Mouse (Mus musculus): Measurements from ENCODE around the gene Cblb. TPM values are rescaled to one million over a fixed set of nuclear protein-coding genes. Genes with fewer than 3 reads are reported as not detected.

The Cblb gene
- 9.0 and 9.4 TPM in 2 replicates for polyA plus RNA-seq (2012; rRNA removed)

- peak; percentile 95 to 97 for DNase-seq (ENCODE audit: extremely low spot score in 1 of 2, low spot score in 1 of 2)
These were observed at the start of gene Cblb for GRCm38 (mm10) chr16:52031091-52031689. Cblb (plus strand) TSS chr16:52031225.

GRCm38 (mm10) chr16:51985436-51985835 lies 45.6 kb upstream of the Cblb start:
- no peak for DNase-seq (ENCODE audit: extremely low spot score in 1 of 2, low spot score in 1 of 2)

GRCm38 (mm10) chr16:51986207-51986606 lies 44.8 kb upstream of the Cblb start:
- no peak for DNase-seq (ENCODE audit: extremely low spot score in 1 of 2, low spot score in 1 of 2)

GRCm38 (mm10) chr16:51987085-51987620 lies 43.9 kb upstream of the Cblb start:
- no peak for DNase-seq (ENCODE audit: extremely low spot score in 1 of 2, low spot score in 1 of 2)

GRCm38 (mm10) chr16:51988027-51988426 lies 43.0 kb upstream of the Cblb start:
- DNase-seq (ENCODE audit: extremely low spot score in 1 of 2, low spot score in 1 of 2) = no peak

- no peak for DNase-seq (ENCODE audit: extremely low spot score in 1 of 2, low spot score in 1 of 2)
These were observed 41.8 kb upstream of the Cblb start for GRCm38 (mm10) chr16:51989259-51989658.

GRCm38 (mm10) chr16:52000043-52000442 lies 31.0 kb upstream of the Cblb start:
- DNase-seq (ENCODE audit: extremely low spot score in 1 of 2, low spot score in 1 of 2) = no peak

GRCm38 (mm10) chr16:52000801-52001200 lies 30.2 kb upstream of the Cblb start:
- no peak for DNase-seq (ENCODE audit: extremely low spot score in 1 of 2, low spot score in 1 of 2)

GRCm38 (mm10) chr16:52007006-52007405 lies 24.0 kb upstream of the Cblb start:
- no peak for DNase-seq (ENCODE audit: extremely low spot score in 1 of 2, low spot score in 1 of 2)

GRCm38 (mm10) chr16:52008471-52008870 lies 22.6 kb upstream of the Cblb start:
- DNase-seq (ENCODE audit: extremely low spot score in 1 of 2, low spot score in 1 of 2) = no peak

- no peak for DNase-seq (ENCODE audit: extremely low spot score in 1 of 2, low spot score in 1 of 2)
These were observed 21.6 kb upstream of the Cblb start for GRCm38 (mm10) chr16:52009421-52009820.

GRCm38 (mm10) chr16:52012984-52013383 lies 18.0 kb upstream of the Cblb start:
- no peak for DNase-seq (ENCODE audit: extremely low spot score in 1 of 2, low spot score in 1 of 2)

- no peak for DNase-seq (ENCODE audit: extremely low spot score in 1 of 2, low spot score in 1 of 2)
These were observed 17.2 kb upstream of the Cblb start for GRCm38 (mm10) chr16:52013812-52014211.

- no peak for DNase-seq (ENCODE audit: extremely low spot score in 1 of 2, low spot score in 1 of 2)
These were observed 7.6 kb upstream of the Cblb start for GRCm38 (mm10) chr16:52023417-52023816.

- no peak for DNase-seq (ENCODE audit: extremely low spot score in 1 of 2, low spot score in 1 of 2)
These were observed 3.7 kb upstream of the Cblb start for GRCm38 (mm10) chr16:52027326-52027725.

GRCm38 (mm10) chr16:52029001-52029400 lies 2.0 kb upstream of the Cblb start:
- no peak for DNase-seq (ENCODE audit: extremely low spot score in 1 of 2, low spot score in 1 of 2)

GRCm38 (mm10) chr16:52031712-52032251 lies 757 bp downstream of the Cblb start:
- peak; percentile 51 to 78 for DNase-seq (ENCODE audit: extremely low spot score in 1 of 2, low spot score in 1 of 2)

GRCm38 (mm10) chr16:52032376-52033330 lies 1.6 kb downstream of the Cblb start:
- no peak for DNase-seq (ENCODE audit: extremely low spot score in 1 of 2, low spot score in 1 of 2)

GRCm38 (mm10) chr16:52033381-52034315 lies 2.6 kb downstream of the Cblb start:
- no peak for DNase-seq (ENCODE audit: extremely low spot score in 1 of 2, low spot score in 1 of 2)

GRCm38 (mm10) chr16:52034356-52034755 lies 3.3 kb downstream of the Cblb start:
- DNase-seq (ENCODE audit: extremely low spot score in 1 of 2, low spot score in 1 of 2) = no peak
